Mouse (Mus musculus): ENCODE data around the gene Edn3. TPM values are rescaled to one million over a fixed set of nuclear protein-coding genes. Genes with fewer than 3 reads are reported as not detected.

Edn3 gene
- 1 to 10 TPM; 5.2 to 5.3 TPM for total RNA-seq (2021)

DNA sequence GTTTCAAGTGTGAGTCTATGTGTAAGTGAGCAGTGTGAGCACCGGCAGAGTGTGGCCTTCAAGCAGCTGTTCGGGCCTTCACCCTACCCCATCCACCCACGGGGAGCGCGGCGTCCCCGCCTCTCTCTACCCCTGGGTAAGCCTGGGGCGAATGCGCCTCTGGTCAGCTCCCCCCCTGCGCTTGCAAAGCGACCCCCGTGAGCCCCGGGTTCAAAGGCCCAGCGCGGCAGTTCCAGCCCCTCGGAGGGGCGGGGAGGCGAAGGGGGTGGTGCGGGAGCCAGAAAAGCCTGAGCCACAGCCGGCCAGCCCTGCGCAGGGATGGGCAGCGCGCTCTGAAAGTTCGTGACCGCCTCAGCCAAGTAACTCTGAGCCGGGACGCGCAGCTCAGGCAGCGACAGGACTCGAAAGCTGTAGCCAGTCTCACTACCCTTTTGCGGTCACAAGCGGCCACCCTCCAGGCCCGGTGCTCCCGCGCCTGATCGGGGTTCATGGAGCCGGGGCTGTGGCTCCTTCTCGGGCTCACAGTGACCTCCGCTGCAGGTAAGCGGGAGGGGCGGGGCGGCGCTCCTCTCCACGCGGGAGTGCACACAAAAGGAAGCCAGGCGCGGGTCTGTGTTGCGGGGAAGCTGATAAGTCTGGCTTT, at the start of gene Edn3:
Edn3 (plus strand) TSS at position 141 of the 643 bp plus-strand sequence.
- DNase-seq (ENCODE audit: extremely low spot score in 1 of 2, low spot score in 1 of 2), result no peak

DNA sequence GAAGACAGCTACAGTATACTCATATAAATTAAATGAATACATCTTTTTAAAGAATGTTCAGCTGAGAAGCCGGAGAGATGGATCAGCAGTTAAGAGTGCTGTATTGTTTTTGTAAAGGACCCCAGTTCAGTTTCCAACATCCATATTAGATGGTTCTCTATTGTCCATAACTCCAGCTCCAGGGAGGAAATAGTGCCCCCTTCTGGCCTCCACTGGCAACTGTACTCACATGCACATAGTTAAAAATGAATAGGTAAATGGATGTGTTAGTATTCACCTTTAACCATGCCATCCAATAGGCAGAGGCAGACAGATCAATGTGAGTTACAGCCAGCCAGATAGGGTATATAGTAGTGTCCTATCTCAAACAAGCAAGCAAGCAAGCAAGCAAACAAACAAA, 48.4 kb upstream of the Edn3 start:
- DNase-seq (ENCODE audit: extremely low spot score in 1 of 2, low spot score in 1 of 2), result no peak

DNA sequence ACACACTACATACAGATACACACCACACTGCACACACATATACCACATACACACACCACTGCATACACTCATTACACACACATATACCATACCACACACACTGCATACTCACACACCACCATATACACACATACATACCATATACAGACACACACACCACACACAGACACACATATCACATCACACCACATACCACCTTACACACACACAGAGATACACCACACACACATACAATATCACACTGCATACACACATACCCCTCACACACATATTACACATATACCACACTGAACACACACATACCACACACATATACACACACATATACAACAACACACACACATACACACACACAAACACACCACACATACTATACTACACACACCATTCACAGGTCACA, 44.5 kb upstream of the Edn3 start:
- DNase-seq (ENCODE audit: extremely low spot score in 1 of 2, low spot score in 1 of 2), result no peak

DNA sequence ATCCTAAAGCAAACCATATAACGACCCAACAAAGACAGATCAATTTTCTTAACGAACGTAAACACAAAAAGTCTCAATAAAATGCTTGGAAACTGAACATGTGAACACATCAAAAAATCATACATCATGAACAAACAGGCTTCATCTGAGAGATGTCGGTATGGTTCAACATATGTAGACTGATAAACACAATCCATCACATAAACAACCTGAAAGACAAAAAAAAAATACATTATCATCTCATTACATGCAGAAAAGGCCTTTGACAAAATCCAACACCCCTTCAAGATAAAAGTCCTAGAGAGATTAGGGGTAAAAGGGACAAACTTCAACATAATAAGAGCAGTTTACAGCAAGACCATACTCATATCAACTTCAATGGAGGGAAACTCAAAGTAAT, 42.6 kb upstream of the Edn3 start:
- no peak for DNase-seq (ENCODE audit: extremely low spot score in 1 of 2, low spot score in 1 of 2)

DNA sequence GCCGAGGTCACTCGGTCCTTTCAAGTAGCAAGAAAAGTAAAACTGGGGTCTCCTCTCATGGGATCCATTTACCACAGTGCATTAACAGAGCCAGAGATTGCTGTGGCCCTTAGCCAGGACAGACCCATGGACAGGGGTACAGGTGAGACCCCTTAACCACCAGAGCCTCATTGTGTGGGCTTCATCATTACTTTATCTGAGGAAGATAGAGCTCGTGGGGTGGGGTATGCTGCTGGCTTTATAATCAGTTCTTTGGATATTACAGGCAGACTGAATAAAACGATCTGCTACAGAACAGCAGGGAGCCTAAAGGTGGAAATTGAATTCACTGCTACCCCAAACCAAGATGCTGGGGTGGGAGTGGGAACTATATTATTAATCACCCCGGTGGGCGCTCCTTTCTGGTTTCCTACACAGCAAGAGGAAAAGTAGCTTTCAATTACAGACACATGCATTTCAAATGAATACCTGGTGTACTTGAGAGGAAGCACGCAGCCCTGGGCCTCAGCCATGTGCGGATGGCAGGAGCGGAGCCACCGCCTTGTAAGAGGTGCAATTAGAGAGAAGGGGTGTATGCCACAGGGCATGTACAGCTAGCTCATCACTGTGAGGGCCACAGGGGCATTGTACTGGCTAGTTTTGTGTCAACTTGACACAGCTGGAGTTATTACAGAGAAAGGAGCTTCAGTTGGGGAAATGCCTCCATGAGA, 33.1 kb upstream of the Edn3 start:
- no peak for DNase-seq (ENCODE audit: extremely low spot score in 1 of 2, low spot score in 1 of 2)

DNA sequence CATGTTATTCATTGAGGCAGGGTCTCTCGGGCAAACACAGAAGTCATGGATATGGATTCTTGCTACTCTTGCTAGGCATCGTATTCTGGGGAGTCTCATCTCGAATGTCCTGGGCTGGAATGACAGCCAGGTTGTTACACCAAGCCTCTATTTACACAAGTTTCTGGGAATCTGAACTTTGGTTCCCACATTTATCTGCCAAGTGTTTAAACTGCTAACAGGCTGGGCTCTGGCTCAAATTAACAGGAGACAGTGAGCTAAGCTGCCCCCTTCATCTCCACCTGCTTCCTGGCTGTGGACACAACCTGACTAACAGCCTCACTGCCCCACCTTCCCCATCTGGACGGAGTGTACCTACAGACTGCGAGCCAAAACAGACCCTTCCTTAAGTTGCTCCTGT, 28.5 kb upstream of the Edn3 start:
- DNase-seq (ENCODE audit: extremely low spot score in 1 of 2, low spot score in 1 of 2), result no peak

DNA sequence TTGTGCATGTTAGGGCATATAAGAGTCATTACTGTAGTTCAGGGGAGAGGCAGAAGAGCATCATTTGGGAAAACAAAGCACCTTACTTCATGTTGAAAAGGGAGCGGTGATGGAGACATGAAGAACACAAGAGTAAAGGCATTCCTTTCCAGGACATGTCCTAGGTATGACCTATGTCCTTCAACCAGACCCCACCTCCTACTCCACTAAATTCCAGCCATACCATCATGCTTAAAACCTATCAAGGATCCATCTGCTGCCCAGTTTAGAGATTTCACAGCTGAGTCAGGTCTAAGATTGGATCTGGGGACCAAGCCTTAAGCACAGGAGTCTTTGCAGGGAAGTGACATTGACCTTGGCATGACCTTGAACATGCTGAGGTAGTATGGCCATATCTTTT, 25.1 kb upstream of the Edn3 start:
- no peak for DNase-seq (ENCODE audit: extremely low spot score in 1 of 2, low spot score in 1 of 2)

DNA sequence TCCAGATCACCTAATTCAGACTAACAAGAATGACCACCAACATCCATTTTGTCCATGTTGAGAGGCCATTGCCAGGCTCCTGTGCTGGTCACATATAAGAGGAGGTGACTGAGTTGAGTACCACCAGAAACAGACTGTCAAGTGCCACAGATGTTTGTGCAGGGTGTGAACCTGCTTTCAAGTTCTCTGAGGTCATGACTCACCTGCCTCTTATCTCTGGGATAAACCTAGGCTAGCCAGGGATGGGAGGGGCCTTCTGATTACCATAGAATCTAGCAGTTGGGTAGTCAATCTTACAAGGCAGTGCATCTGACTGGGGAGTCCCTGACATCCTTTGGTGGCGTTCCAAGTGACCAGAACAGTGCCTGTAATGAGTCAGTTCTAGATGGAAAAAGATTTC, 13.2 kb upstream of the Edn3 start:
- no peak for DNase-seq (ENCODE audit: extremely low spot score in 1 of 2, low spot score in 1 of 2)

DNA sequence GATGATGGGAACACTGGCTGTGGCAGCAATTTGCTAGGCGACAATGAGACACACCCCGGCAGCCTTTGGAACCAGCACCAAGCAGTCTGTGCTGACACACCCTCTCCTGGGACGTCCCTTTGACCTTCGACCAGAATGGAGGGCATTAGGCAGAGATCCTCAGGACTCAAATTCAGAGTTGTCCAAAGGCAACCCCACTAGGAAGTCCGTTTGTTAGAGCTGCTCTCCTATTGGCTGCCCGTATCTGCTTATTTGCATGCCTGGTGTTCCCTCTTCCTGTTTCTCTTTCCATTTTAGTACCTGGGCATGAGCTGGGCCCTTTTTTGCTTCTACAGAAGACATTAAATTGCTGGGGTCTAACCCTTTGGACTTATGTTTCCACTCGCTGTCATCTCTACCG, 12.0 kb upstream of the Edn3 start:
- no peak for DNase-seq (ENCODE audit: extremely low spot score in 1 of 2, low spot score in 1 of 2)

DNA sequence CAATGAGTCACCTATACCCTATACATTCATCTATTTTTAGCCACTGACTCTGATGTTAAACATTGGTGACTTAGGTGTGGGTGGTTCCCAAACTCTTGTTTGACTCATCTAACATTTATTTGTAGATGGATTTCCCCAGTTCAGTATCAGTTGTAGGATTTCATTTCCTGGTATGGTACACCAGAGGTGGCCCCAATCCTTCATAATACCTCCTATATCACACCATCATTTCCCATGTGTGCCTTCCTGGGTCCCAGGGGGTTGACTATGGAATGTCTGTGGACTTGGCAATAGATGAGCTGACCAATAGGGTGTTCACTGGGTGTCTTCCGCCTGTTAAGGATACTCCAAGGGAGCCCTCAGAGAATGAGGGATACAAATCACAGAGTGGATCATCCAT, 7.2 kb upstream of the Edn3 start:
- DNase-seq (ENCODE audit: extremely low spot score in 1 of 2, low spot score in 1 of 2), result no peak

DNA sequence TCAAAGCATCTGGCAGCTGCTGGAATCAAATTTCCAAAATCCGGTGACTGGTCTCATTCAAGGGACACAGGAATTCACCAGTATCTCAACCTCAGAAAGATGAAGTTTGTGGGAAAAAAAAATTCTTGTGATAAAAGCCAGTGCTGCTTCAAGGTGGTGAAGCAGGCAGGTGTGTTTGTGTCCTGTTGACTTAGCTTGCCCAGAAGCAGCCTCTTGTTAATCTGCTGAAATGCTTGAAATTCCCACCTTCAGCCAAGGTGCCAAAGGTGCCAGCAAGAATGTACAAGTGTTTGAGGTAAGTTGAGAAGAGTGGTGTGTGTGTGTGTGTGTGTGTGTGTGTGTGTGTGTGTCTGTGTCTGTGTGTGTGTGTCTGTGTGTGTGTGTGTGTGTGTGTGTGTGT, 6.2 kb upstream of the Edn3 start:
- DNase-seq (ENCODE audit: extremely low spot score in 1 of 2, low spot score in 1 of 2), result no peak

DNA sequence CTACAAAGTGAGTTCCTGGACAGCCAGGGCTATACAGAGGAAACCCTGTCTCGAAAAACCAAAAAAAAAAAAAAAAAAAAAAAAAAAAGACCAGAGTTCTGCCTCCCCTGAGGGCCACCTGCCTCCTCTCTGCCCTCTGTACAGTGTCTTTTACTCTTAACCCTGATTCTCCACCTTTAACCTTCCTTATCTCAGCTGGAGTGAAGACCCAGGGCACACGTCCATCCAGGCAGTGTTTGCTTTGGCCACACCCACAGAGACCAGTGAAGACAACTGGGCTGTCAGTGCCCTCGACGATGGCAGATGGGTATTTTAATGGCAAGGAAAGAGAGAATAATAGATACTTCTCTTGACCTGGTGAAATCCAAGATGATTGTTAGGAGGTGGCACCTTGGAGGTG, 1.2 kb upstream of the Edn3 start:
- no peak for DNase-seq (ENCODE audit: extremely low spot score in 1 of 2, low spot score in 1 of 2)

DNA sequence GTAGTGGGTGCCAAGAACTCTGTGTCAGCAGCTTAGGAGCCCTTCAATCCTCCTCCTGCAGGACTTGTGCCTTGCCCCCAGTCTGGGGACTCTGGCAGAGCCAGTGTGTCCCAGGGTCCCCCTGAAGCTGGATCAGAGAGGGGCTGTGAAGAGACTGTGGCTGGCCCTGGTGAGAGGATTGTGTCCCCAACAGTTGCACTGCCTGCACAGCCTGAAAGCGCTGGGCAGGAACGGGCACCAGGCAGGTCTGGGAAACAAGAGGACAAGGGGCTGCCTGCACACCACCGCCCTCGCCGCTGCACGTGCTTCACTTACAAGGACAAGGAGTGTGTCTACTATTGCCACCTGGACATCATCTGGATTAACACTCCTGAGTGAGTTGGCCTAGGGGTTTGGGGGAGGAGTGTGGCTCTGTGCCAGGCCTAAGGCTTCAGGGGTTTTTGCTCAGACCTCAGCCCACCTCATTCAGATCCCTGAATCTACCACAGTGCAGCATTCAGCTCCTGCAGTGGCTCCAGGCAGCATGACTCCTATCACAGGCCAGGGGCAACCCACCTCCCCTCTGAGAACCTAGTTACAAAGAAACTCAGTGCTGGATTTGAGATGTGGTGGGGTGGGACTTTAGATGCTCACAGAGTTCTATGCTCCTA, 1.2 kb downstream of the Edn3 start:
- DNase-seq (ENCODE audit: extremely low spot score in 1 of 2, low spot score in 1 of 2), result no peak

DNA sequence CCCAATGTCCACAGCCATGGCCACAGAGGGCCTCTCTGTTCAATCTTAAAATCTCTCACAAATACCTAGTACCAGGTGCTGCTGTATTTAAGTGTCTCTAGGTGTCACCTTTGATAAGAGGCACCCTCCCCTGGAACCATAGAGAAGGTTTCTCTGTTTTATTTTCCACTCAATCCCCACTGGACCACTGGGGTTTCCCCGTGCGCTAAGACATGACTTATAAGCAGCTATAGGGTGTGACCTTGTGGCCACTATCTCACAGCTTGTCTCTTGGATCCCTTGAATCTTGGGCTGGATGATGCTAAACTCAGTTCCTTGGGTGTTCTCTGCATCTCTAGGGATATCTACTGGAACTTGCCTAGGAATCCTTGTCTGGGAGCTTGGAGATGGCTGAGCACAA, 1.9 kb downstream of the Edn3 start:
- DNase-seq (ENCODE audit: extremely low spot score in 1 of 2, low spot score in 1 of 2), result no peak

DNA sequence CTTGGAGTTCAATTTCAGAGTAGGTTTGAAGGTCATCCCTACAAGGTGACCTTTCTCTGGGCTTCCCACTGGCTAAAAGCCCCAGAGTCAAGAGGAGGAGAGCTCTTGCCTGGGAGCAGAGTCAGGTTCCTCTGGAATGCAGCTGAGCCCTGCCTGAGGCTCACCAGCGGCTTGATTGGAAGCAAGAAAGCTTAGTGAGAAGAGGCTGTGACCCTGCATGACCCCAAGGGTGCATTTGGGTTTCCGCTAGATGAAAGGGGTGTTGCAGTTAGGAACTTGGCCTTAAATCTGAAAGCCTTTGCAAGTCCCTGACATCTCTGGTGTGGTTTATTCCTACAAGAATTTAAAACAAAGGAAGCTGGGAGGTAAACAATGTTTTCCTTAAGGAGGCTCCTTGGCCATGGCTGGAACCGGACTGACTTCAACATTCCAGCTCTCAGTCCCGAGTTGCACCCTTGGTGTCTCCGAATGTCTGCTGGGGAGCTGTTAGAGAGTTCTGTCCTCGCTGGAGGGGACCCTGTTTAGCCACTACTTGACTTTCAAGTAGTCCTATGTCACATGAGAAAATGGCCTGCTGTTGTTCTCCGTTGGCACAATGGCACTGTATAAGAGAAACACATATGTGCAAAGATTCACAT, 8.6 kb downstream of the Edn3 start:
- no peak for DNase-seq (ENCODE audit: extremely low spot score in 1 of 2, low spot score in 1 of 2)

DNA sequence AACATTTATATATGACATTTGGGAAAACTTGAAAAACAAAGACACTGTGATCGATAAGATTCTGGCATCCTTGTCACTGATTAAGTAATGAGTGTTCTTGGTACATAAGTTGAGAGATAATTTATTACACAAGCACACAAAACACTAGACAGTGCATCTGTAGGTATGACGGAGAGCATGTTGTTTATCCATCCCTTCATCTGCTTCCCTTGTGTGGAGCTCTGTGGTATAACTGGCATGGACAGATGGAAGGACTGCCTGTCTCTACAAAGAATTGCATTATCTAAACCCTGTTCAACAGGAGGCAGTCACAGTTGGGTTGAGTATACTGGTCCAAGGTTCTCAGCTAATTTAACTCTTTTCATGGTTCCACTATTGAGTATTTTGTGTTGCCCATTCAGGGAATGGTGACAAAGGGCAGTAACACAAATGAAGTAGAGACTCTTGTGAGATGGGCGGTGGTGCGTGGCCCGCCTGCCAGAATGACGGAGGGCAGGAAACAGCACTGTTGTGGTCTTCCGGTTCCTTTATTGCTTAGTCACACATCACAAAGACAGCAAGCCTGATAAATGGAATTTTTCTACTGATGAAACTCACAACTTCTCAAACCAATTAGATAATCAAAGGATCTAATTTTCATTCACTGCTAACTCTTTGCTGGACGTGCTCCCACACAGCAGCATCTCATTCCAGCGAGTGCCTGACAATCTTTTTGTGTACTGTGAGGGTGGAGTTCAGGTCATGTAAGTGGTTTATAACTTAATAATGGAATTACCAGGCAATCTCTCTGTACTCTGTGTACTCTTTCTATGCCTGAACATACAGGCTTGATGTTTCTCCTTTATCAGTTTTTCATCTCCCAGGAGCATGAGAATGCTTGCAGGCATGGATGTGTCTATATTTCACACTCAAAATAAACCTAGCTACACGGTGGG, 14.0 kb downstream of the Edn3 start:
- DNase-seq (ENCODE audit: extremely low spot score in 1 of 2, low spot score in 1 of 2), result no peak

DNA sequence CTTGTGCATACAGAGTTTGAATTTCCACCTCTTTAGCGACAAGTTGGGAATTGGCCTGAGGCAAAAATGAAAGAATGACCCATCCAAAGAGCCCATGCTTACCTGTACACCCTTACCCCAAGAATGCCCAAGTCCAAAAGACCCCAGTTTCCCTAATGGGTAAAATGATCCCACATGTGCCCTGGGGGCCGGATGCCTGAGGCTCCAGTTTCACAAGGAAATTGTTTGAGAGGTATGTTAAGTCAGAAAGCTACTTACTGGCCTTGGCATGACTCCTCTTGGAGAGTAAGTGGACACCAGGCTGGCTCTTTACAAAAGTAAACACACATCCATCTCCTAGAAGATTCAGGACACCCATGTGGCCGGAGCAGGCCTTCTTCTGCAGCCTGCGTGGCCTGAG, 21.6 kb downstream of the Edn3 start:
- DNase-seq (ENCODE audit: extremely low spot score in 1 of 2, low spot score in 1 of 2), result no peak

DNA sequence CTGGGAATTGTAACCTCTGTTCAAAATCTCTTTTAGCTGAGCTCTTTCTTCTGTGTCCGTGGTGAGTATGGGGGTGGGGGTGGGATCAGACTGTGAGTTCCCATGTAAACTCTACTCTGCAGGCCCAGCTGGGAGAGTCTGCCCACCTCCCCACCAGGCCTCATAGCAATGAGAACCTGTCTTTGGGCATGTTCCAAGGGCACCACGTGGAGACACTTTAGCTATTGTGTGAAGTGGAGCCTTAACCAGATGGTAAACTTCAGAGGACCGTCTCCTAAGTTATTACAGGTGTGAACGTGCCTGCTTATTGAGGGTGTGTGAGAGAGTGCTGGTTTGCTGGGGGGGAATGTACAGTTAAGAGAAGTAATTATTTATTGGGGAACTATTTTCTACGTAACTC, 22.5 kb downstream of the Edn3 start:
- no peak for DNase-seq (ENCODE audit: extremely low spot score in 1 of 2, low spot score in 1 of 2)

DNA sequence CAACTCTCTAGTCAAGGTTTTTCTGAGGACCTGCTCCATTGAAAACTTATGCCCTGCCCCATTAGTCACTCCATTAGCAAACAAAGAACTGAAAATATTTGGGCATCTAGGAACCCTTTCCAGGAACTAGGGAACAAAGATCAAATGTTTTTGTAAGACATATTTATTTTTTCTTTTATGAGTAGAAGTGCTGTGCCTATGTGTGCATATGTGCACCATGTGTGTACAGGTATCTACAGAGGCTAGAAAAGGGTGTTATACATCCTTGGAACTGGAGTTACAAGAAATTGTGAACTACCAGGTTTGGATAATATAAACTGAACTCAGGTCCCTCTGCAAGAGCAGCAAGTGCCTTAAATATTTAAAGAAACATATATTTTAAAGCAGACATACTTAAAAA, 28.4 kb downstream of the Edn3 start:
- DNase-seq (ENCODE audit: extremely low spot score in 1 of 2, low spot score in 1 of 2), result no peak

DNA sequence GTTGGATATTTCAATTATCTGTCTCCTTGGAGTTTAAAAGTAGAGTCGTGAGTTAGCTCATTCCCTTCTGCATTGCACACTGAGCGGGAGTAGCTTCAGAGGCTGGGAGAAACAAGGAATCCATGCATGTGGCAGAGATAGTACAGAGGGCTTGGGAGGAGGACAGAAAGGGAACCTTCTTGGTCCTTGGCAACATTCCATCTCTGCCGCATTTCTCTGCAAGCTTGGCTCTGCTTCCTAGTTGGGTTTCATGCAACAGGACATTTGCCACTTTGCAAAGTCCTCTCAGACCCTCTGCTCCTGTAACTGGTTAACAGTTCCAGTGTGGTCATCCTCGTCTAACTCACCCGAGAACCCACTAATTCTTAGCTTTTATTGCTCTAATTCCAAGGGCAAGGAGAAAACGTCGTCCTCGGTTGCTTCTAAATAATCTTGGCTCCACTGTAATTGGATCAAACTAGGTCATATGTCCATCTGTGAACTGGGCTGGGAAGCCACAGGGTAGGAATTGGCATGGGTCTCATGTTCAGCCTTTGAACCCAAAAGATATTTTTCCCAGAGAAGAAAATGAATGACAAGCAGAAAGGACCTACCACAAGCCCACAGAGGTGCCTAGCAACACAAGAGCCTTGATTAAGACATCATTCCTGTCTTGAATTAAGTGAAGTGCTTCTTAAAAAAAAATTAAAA, 32.2 kb downstream of the Edn3 start:
- DNase-seq (ENCODE audit: extremely low spot score in 1 of 2, low spot score in 1 of 2), result no peak

Measured in layer of hippocampus, postnatal 25 days (tissue).